Mouse (Mus musculus) bone marrow, adult 2 months (tissue): ENCODE measurements around the gene Plpp3. TPM values are rescaled to one million over a fixed set of nuclear protein-coding genes. Genes with fewer than 3 reads are reported as not detected.

Experiments used
- H3K27ac ChIP-seq: fragments of 200-500 bp; 2 replicates; pipeline ENCODE4 v1.5.1; 2012; ENCODE audit warnings: low read depth, mild to moderate bottlenecking, control low read depth, inconsistent platforms, low read length; ENCODE audit not compliant: control insufficient read depth, poor library complexity, insufficient read depth
- H3K4me1 ChIP-seq: fragments of 200-500 bp; 2 replicates; pipeline ENCODE4 v1.6.1; 2011; ENCODE audit warnings: low read length; ENCODE audit not compliant: control insufficient read depth, insufficient read depth
- H3K4me3 ChIP-seq: fragments of 200-500 bp; replicated peaks from 2 replicates; pipeline ENCODE3; 2011; ENCODE audit warnings: mild to moderate bottlenecking, low read depth, low read length, control low read depth; ENCODE audit not compliant: control insufficient read depth
- CTCF ChIP-seq: fragments of 200-500 bp; IDR thresholded peaks from 2 replicates; pipeline ENCODE4 v1.5.1; 2011; ENCODE audit warnings: low read length, control low read depth; ENCODE audit not compliant: control insufficient read depth, insufficient read depth
- POLR2A ChIP-seq: fragments of 200-500 bp; IDR thresholded peaks from 2 replicates; pipeline ENCODE4 v1.6.1; 2011; ENCODE audit warnings: low read depth, mild to moderate bottlenecking, control low read depth, low read length, borderline replicate concordance; ENCODE audit not compliant: control insufficient read depth
- WGBS: fragments of 180-500 bp; shearing (Covaris S2); methylation state at CpG from one replicate; pipeline ENCODE4 v1.1.7; 2018; 5-methylcytosine and 5-hydroxymethylcytosine counted together
- polyA plus RNA-seq: library from polyadenylated mRNA; stranded (reverse); fragments of >200 nt; gene quantifications from 2 replicates; pipeline ENCODE4 v1.2.4, GENCODE M21; 2011; ENCODE audit warnings: low replicate concordance; ENCODE audit not compliant: missing spikeins, insufficient read depth, insufficient read length

Gene Plpp3
- polyA plus RNA-seq, 1 experiment, result 7.9 TPM

DNA sequence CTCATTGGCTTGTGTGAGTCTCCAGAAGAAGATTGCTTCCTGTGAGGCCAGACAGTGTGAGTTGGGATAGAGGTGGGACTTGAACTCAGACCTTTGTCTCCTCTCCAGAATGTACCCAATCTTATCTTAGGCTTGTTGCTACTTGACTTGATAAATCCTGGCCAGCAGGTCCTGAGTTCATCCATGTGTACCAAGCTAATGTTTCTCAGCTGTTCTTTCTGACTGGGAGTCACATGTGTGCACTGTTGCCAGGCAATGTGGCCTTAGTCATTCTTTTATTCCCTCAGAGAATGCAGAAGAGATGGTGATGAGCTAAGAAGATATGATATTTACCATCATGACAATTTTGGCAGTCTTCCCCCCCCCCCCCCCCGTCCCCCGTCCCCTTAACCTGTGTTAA is 115.9 kb downstream of the Plpp3 start:
- 52% methylated on average over 2 of the region's 2 CpGs for WGBS
- H3K4me1 ChIP-seq, result no peaks in the 10 kb centered on the region

DNA sequence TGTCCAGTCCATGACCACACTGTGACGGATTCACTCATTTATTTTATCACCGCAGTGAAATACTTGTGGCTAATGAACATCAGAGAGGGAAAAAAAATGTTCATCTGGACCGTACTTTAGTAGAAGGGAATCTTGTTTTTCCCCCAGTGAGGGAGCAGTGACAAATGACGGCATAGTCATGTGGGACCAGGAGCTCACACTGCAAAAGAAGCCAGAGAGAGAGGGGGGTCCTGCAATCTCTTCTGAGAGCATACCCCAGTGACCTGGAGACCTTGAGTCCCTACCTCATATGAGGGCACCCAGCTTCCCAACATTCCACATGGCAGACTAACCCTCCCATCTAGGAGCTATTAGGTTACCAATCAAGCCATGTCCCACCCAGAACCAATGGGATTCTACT is 116.3 kb downstream of the Plpp3 start:
- Histone ChIP-seq H3K27ac (no peak overlapping the region), H3K4me1 (no peaks in the 10 kb centered on the region), H3K4me3 (no peak overlapping the region)
- WGBS, result 88% methylated on average over 4 of the region's 4 CpGs
- TF ChIP-seq POLR2A, result no peak
- TF ChIP-seq CTCF, result no peak

More for the DNA sequence above, 115.9 kb downstream of the Plpp3 start:
- TF ChIP-seq CTCF (no peak), POLR2A (no peak)
- no peak overlapping the region for H3K4me3 ChIP-seq
- H3K27ac ChIP-seq, result no peak overlapping the region

DNA sequence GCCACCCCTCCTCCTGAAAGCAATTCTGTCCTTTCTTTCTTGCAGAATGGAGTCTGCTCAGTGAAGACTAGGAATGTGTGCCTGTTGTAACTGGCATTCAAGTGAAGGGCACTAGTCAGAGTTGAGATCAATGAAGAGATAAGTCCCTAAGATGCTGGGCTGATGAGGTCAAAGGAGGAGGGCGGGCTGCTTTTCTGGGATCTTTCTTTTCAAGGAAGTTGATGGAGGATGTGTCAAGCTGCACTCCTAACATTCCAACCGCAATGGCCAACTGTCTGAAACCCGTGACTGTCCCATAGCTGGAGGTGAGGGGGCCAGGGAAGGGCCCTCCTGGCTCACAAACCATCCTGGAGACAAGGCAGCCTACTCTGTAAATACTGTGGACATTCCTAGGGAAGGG is 118.5 kb downstream of the Plpp3 start:
- no peaks in the 10 kb centered on the region for H3K4me1 ChIP-seq
- 82% methylated on average over 3 of the region's 3 CpGs for WGBS
- H3K27ac ChIP-seq, result no peak overlapping the region
- H3K4me3 ChIP-seq, result no peak overlapping the region
- TF ChIP-seq POLR2A (no peak), CTCF (no peak)

DNA sequence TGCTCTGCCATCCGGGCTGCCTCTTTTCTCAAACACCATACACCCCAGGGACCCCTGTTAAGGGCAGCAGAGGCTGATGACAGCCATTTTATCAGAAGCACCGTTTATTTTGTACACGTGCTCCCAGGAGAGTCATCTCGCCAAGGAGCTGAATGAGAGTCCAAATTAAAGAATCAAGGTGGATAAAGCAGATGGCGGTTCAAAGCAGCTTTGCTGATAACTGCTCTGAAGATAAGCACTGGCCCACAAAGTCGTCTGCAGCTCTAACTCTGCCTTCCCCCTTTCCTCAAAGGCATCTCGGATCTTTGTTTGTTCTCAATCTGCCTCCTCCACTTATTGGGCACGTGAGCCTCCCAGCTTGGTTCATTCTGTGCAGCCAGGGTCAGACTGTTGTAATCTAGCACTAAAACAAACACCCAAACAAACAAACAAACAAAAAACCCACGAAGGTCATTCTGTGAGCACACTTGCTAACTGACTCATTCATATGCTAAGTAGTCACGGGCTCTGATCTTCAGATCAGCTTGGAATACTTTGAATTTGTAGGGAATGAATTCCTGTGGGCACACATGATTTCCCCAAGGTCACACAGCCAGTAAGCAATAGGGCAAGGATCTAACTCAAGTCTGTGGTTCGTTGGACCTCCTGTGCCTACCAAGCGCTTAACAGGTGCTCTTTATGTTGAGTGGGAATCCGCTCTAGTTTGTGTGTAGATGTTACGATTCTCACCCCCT is 119.1 kb downstream of the Plpp3 start:
- WGBS, result 75% methylated on average over 14 of the region's 14 CpGs
- Histone ChIP-seq H3K4me1 (peaks cover under 1% of the 10 kb centered on the region; the same call in 1 of the 2 replicates), H3K4me3 (no peak overlapping the region), H3K27ac (no peak overlapping the region)
- TF ChIP-seq CTCF, result no peak
- no peak for TF ChIP-seq POLR2A

DNA sequence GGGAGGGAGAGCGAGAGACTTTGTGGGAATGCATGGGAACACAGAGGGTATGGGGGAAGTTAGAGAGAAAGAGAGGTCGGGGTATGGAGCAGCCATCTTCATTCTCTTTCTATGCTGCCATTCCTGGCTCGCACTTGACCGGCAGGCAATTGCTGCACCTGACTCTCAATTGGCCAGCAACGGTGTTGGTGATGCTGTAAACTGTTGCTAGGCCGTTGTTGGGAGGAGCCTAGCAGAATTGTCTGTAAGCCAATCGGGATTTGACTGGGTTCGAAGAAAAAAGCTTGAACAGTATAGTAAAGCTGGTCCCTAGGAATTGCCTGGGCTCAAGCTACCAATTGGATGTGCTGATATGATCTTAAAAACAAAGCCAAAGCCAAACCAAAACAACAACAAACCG is 121.0 kb downstream of the Plpp3 start:
- 78% methylated on average over 9 of the region's 9 CpGs for WGBS
- H3K4me1 ChIP-seq, result peaks cover 2% of the 10 kb centered on the region; the same call in 1 of the 2 replicates
- TF ChIP-seq CTCF, result no peak
- no peak for TF ChIP-seq POLR2A
- H3K4me3 ChIP-seq, result no peak overlapping the region
- H3K27ac ChIP-seq, result no peak overlapping the region

DNA sequence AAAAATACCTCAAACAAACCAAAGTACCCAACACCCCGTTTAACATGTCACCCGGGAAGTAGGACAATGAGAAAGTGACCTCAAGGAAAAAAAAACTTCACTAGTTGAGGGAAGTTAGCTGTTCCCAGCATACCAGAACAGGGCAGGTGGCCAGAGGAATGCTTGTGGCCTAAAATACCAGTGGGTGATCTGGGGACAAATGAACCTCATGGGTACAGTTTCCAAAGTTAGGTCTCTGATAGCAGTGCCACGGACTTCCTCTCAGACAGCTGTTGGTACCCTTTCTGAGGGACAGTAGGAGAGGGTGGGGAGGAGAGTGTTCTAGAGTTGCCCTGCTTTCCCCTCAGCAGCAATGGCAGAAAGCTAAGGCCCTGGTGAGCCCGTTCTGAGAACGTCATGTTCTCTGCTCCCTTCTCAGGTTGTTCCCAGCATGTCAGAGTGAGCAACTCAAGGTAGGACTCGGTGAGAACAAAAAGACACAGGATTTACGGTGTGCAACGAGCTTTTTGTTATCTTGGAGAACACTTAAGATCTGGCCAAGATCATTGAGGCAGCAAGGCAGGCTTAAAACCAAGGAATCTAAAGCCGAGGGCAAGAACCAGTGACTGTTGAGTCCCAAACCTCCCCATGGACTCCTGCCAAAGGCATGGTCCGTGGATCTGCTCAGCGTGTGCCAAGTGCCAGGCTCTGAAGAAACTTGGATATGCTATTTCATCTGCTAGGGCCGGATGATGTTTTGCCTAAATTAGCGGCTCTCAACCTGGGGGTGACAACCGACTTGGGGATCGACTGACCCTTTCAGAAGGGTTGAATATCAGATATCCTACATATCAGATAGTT is 121.6 kb downstream of the Plpp3 start:
- no peak overlapping the region for H3K27ac ChIP-seq
- 76% methylated on average over 15 of the region's 15 CpGs for WGBS

DNA sequence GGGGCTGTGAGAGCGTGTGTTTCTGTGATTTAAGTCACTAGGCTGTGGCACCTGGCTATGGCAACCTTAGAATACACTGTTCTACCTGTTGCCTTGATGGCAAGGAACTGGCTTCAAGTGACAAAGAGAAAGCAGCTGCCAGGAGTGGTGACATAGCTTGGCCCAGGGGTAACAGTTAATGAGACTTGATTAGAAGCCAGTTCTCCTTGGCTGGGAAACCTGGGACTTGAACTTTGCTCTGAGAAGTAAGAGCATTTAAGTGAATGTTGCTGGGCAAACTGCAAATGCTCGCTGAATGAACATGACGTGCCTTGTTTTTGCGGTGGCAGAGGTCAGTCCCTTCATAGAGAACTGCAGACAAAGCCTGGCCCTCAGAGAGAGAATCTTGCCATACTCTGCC is 122.7 kb downstream of the Plpp3 start:
- TF ChIP-seq CTCF, result no peak
- no peak for TF ChIP-seq POLR2A
- Histone ChIP-seq H3K27ac (no peak overlapping the region), H3K4me3 (no peak overlapping the region), H3K4me1 (peaks cover 2% of the 10 kb centered on the region; the same call in 1 of the 2 replicates)
- WGBS, result 81% methylated on average over 4 of the region's 4 CpGs

More for the DNA sequence above, 121.6 kb downstream of the Plpp3 start:
- peaks cover 2% of the 10 kb centered on the region; the same call in 1 of the 2 replicates for H3K4me1 ChIP-seq
- no peak overlapping the region for H3K4me3 ChIP-seq
- TF ChIP-seq POLR2A (no peak), CTCF (no peak)

DNA sequence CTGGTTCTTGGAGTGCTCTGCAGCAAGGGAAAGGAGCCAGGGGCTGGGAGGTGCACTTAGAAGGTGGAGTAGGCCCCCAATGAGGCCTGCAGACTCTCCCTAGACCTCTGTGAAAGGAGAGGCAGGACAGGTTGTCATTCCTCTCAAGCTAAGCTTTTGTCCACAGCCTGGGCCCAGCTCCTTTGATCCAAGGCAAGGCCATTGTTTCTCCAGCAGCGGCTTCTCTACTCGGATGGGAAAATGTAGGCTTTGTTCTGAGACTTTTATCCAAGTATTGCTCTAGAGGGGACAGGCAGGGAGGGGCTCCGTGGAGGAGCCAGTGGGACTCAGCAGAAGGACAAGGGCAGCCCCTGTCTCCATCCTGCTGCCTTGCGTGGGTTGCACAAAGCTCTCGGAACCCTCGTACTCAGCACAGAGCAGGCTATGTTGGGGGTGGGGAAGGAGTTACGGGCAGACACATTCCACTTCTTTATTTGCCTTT is 124.6 kb downstream of the Plpp3 start:
- WGBS, result 83% methylated on average over 7 of the region's 7 CpGs
- Histone ChIP-seq H3K4me1 (peaks cover 2% of the 10 kb centered on the region; the same call in 1 of the 2 replicates), H3K27ac (no peak overlapping the region), H3K4me3 (no peak overlapping the region)
- TF ChIP-seq POLR2A, result no peak
- no peak for TF ChIP-seq CTCF

Other genes with a start within 250 kb of the Plpp3 start
- not detected in 2 replicates for gene Fyb2, start 243.9 kb upstream of the Plpp3 start, polyA plus RNA-seq
- gene Prkaa2, start 47.5 kb upstream of the Plpp3 start, polyA plus RNA-seq, result 0.29 and 0.70 TPM in 2 replicates